Mouse (Mus musculus) heart, postnatal 25 days (tissue): ENCODE measurements around the gene Hivep2. TPM values are rescaled to one million over a fixed set of nuclear protein-coding genes. Genes with fewer than 3 reads are reported as not detected.
A peak's percentile ranks its signal among the peaks of the same experiment; 100 is the strongest.

Experiments
- DNase-seq: peaks from one replicate; pipeline ENCODE4 v3.0.0; 2022; ENCODE audit warnings: low spot score
- intact Hi-C: fragments of 180-260 bp; cut with DNase I; formaldehyde crosslinking; loops from one replicate; pipeline ENCODE4 v1.15.1; 2025
- total RNA-seq, 2 experiments: library from RNA; stranded (reverse); gene quantifications; 2 replicates each; pipeline ENCODE4 v1.2.3; 2021

Hivep2 gene
- total RNA-seq, 2 experiments from 2014 or later: 17.8 to 28.8 TPM

DNA sequence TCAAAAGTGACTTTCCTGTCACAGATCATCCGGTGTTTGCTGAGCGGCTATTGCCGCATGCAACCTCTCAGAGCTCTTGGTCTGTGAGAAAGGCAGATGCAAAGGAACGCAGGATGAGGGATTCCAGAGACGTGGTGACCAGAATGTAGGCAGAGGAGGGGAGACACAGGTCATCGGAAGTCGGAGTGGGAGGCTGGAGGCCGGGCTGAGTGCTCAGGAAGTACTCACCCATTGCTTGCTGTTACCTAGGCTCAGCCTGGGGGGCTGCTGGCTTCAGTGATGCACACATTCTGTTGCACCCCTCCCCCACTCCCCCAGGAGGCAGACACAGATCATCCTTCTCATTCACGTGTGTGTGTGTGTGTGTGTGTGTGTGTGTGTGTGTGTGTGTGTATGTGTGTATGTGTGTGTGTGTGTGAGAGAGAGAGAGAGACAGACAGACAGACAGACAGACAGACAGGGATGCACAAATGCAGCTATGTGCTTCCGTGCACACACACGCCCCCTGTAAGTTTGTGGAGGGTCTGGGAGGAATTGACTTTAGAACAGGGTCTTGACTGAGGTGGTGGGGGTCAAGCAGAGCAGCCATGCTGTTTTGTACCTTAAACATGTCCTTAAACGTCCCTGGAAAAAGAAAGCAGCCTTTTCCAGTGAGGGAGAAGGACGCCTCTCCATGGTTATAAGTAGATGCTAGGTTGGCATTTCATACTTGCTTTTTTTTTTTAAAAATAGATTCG is 78.3 kb downstream of the Hivep2 start:
- no peak for DNase-seq
- intact Hi-C loops: no loop called here

DNA sequence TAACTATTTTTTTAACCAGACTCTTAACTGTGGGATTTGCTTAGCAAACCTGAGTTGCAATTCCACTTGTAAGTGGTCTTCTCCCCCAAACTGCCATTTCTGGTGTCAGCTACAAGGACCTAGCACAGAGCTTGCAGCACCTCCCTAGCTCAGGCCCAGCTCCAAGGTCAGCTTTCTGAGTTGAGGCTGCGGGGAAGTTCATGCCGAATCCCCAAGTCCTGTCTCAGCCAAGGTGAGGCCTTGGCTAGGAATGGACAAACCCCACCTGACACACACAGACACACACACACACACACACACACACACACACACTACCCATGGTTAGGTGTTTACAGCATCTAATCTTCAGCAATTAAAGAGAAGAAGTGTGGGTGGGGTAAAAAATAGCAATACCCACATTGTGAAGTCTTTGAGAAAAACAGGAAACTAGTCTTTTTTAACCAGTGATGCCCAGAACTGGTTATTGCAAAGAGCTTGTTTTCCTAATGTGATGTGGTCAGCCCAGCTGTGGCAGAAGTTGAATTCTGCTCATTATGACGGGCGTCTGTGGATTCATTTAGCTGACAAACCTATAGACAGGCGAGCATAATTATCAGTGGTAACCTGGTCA is 79.0 kb downstream of the Hivep2 start:
- intact Hi-C loops: loop anchor here (5.0 kb wide), 2 partner anchors 42 to 78 kb away; partner anchors contain the start of gene Hivep2
- DNase-seq: no peak

DNA sequence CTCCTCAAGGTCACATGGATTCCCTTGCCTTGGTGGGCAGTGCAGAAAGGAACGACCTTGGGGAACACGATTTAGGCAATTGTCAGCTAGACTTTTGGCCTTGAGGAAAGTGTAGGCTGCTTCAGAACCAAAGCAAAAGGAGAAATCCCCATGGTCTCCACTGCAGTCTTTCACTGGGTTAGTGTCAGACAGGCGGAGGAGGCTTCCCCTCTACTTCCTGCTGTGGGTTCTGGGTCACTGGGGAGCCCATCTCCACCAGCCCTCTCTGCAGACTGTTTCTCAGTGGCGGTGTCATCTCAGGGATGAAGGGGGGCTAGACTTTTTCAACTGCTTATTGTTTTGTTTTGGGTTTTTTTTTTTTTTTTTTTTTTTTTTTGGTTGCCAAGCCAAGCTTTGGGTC is 79.9 kb downstream of the Hivep2 start:
- intact Hi-C loops: loop anchor here (5.0 kb wide), 2 partner anchors 42 to 78 kb away; partner anchors contain the start of gene Hivep2
- DNase-seq: no peak

DNA sequence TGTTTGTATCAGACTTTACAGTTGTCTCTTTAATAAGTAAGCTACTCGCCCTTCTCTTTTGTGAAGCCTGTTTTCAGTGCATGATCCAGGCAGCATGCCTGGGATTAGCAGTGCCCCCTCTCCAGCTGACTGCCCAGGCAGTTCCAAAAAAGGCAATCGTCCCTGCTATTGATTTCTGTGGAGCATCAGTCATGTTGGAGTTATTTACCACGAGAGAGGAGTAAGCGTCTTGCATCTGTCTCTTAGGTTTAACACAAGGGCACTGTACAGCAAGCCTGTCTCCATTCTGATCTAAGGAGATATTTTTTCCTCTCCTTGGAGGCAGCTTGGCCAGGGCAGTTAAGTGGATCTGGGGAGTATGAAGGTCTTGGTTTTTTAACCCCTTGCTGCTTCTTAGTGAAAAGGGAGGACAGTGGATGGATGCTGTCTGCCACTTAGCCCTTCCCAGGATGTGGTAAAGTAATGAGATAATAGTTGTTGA is 80.3 kb downstream of the Hivep2 start:
- intact Hi-C loops: loop anchor here (5.0 kb wide), 2 partner anchors 41 to 79 kb away; partner anchors contain the start of gene Hivep2
- no peak for DNase-seq

DNA sequence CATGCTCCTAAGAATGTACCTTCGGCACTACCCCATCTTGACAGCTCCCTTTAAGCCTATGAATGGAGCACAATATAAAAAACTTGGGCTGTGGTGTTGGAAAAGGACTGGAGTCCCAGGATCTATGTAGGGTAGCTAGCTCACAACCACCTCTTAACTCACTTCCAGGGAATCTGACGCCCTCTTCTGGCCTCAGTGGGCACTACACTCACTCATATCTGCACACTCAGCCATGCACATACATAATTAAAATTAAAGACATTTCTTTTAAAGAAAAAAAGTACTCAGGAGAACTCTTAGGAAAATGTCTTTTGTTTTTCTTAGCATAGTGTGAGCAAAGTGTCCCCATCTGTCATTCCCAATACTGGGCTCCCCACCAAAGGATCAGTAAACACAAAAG is 81.1 kb downstream of the Hivep2 start:
- no peak for DNase-seq
- intact Hi-C loops: loop anchor here (5.0 kb wide), 2 partner anchors 40 to 80 kb away; partner anchors contain the start of gene Hivep2

DNA sequence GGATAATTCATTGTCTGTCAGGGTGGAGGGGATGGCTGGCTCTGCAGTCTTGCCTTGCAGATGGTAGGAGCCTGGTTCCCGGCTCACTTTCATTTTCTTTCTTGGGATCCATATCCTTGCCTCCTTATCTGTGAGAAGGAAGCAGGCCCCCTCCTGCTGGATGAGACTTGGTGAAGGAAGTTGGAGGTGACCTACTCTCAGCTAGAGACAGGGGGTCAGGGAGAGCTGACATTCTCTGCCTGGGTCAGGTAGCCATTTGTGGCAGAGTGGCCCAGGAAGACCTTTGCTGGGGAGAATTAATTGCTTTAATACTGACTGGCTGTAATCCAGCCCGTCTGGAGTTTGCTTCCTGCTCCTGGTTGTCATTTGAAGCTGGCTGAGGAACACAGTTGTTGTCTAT is 81.8 kb downstream of the Hivep2 start:
- no peak for DNase-seq
- intact Hi-C loops: loop anchor here (5.0 kb wide), 2 partner anchors 40 to 80 kb away; partner anchors contain the start of gene Hivep2

DNA sequence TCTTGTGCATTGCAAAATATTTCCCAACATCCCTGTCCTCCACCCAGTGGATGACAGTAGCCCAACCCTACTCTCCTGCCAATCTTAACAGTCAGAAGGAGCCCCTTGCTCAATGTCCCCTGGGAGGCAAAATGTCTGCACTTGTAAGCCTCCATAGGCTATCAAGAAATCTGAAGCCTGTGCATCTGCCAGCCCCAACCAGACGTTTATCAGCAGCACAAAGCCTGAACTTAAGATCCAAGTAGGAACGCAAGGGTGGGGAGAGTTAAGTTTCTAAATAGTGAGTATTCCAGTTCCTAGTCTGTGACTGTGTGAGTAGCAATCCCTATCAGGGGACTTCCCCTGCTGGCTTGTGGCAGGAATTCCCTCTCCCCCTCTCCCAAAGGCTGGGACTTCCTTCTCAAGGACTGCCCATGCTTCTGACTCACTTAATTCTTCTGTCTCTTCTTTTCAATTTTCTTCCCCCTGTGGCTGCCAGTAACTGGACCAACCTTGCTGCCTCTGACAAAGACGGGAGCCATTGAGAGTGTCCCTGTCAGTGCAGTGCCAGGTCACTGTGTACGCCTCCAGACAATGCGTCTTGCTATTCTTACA is 82.5 kb downstream of the Hivep2 start:
- intact Hi-C loops: loop anchor here (5.0 kb wide), 2 partner anchors 39 to 81 kb away; partner anchors contain the start of gene Hivep2
- DNase-seq: peak; percentile 54

DNA sequence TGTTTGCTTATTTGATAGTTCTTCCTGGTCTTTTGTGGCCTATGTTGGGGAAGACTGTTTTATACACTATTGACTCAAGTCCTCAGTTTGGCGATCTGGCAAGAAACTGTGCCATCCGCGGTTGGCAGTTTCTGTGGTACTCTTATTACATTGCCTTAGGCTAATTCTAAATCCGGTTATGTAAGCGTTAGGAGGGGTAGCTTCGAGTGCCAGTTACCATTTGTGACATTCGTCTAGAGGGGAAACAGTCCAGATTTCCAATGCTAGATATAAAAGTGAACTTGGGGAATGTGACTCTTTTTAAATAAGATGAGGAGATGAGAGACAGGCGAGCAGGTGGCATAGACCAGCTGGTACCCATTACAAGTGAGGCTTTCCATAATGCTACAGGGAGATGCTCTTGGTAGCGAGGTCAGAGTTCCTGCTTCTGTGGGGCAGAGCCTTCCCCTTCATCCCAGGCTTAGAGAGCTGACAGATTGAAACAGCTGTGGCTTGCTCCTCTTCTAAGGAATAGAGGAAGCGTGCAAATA is 83.1 kb downstream of the Hivep2 start:
- DNase-seq: no peak
- intact Hi-C loops: loop anchor here (5.0 kb wide), 2 partner anchors 38 to 82 kb away; partner anchors contain the start of gene Hivep2

DNA sequence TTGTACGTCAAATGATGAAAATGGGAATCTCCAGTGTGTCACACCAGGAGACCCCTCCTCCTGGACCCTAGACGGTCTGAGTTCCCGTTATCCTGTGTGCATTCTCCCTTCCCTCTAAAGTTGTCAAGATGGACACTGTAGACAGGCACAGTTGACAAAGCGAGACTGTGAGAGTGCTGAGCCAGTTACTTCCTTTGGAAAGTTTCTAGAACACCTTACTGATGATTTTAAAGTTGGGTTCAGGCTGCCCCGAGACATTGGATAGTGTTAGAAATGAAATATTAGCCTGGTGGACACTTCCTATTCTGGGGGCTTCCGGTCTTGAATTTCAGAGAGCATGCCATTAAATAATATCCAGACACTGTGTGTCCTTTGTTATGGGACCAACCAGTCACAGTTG is 83.8 kb downstream of the Hivep2 start:
- intact Hi-C loops: loop anchor here (5.0 kb wide), 2 partner anchors 38 to 82 kb away; partner anchors contain the start of gene Hivep2

DNA sequence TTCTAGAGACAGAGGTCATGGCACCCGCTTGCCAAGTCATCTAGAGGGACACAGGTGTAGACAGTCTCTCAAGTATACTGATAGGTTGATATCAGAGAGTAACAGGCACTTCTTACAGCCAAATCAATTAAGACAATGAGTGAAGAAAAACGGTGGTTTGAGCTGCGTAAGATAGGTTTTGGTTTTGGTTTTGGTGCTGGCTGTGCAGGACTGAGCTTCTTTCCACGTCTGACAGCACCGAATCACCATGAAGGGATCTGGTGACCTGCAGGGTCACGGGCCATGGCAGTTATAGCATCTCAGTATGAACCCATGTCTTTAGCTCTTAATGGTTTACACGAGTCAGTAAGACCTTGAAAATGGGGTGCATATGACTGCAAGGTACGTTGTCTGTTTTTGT is 84.7 kb downstream of the Hivep2 start:
- intact Hi-C loops: no loop called here
- no peak for DNase-seq

More for the DNA sequence above, 83.8 kb downstream of the Hivep2 start:
- DNase-seq: no peak

DNA sequence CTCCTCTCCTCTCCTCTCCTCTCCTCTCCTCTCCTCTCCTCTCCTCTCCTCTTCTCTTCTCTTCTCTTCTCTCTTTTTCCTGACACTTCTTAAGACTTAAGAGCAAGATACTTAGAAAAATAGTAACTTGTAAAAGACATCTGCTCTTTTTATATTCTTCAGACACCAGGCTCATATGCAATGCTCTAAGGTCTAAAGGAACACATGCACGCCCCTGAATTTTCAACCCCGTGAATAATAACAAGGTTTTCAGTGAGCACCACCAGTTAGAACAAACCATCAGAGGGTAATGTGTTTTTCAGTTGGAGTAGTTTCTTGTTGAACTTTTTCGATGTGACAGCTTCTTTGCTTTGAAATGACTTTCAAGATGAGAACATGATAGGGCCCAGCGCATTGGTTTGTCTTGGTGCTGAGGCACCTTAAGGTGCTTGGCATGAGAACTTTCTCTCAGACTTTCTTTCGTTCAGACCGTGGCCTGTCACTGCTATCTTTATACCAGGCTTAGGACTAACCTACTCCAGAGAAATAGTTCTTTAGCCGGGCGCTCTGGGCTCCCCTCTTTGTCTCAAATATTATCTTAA is 86.3 kb downstream of the Hivep2 start:
- intact Hi-C loops: no loop called here
- no peak for DNase-seq

DNA sequence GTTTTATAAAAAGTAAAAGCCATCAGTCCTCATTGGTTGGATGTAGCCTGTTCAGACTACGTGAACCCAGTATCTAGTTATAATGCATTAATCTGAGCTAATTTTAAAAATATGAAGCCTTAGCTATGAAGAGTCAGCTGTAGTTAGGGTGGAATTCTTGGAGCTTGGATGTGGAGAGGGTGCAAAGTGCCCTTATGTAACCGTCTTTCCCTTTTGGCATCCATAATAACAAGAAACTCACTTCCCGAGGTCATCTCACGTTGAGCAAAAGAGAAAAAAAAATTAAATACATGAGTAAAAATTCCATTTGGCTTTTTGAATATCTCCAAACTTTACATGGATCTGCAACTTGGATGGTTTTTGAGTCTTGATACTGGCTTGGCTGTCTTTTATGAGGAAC is 89.0 kb downstream of the Hivep2 start:
- no peak for DNase-seq
- intact Hi-C loops: loop anchor here (5.0 kb wide), 2 partner anchors 38 to 73 kb away; no protein-coding TSS in a partner anchor

DNA sequence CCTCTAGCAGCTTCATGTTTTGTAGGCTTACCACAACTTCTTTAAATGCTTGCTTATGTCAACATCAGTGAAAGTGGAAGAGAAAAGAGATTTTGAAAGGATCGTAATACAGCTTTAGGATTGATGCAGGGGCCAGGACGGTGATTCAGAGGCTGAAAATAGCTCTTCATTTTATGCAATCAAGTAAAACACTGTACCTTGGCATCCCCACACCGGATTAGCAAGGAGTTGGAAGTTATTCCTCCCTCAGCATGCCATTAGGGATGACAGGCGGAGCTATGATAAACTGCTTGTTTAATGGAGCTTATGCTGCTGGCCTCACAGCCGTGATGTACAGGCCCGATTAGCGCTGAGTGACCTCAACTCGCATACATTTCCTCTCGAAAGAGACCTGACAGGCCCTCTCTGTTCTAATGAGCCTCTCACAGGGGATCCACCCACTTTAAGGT is 89.7 kb downstream of the Hivep2 start:
- intact Hi-C loops: loop anchor here (5.0 kb wide), 2 partner anchors 38 to 73 kb away; no protein-coding TSS in a partner anchor
- DNase-seq: no peak

DNA sequence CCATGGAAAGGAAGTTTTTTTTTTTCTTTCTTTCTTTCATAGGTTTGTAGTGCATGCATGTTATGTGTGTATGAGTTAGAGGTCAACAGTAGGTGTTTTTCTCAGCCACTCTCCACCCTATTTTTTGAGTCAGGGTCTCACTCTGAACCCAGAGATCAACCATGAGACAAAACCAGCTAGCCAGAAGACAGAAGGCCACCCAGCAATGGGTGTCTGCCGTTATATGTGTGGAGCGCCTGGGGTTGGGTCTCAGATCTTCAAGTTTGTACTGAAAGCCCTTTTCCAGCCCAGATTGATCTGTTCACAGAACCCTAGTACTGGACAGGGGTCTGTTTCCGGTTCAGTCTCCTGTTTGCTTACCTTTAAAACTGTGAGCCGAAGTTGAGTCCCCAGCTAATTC is 90.2 kb downstream of the Hivep2 start:
- intact Hi-C loops: loop anchor here (5.0 kb wide), 2 partner anchors 39 to 74 kb away; no protein-coding TSS in a partner anchor
- DNase-seq: no peak

DNA sequence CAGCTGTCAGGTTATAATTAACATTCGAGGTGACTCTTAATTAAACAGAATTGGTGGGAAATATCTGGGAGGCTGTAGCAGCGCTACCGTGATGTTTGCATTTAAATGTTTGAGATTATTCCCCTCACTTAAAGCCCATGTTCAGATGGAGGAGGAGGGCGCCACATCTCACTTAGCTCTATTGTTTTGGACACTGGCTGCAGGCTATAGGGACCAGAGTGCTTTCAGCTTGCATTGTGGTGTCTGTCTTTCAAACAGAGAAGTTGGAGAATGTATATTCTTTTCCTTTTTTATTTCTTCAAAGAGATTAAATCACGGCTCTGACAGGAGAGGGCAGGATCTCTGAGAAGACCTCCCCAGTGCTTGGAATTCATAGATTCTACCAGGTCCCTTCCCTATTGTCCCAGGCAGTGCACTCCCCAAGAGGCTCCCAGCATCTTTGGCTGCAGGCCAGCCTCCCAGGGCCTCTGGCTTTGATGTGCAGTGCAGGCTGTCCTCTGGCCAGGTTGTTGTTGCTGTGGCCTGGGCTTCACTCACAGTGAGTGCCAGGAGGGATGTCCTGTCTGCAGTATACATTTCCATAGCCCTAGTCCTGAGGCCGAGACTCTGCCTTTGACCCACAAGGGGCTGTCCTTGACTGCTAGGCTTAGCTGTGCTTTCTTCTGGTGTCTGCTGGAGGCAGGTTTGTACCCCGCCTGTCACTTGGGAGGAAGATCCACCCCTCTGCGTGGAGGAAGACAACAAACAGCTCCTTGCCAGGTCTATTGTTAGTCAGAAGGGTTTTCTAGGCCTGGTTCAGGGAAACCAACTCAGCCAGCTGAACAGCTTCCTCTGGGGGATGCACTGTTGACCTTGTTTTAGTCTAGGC is 90.9 kb downstream of the Hivep2 start:
- intact Hi-C loops: loop anchor here (5.0 kb wide), 2 partner anchors 40 to 75 kb away; no protein-coding TSS in a partner anchor
- DNase-seq: peak; percentile 74

DNA sequence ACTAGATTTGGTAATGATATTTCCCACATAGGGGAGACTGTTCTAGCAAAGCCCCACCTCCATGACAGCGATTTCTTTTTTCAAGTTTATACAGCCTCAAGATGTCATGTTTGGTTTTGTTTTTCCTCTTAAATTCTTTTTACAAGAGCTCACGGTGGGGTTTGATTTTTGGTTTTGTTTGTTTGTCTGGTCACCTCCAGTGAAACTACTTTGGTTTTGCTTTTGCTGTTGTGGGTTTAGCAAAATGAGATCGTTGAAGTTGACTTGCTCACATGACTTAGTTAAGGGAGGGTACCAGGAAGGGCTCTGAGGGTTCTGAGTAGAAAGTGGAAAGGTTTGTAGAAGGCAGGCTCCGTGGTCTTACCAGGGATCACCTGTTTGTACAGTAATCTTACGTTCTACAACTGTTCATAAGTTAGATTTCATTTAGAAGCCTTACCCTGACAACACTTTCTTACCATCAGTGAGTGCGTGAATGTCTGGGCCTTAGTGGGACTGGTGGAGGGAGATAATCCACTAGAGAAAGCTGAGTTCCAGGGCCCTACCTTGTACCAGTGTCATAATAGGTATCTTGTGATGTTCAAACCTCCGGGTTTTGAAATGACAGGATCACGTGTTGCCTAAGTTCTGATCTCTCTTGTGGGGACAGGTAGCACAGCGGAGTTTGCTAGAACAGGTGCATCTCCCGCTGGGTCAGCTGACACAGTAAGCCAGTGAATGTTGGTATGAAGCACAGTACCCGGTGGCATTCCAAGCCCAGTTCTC is 92.1 kb downstream of the Hivep2 start:
- DNase-seq: no peak
- intact Hi-C loops: loop anchor here (2.0 to 5.0 kb wide), 3 partner anchors 25 to 76 kb away; no protein-coding TSS in a partner anchor

DNA sequence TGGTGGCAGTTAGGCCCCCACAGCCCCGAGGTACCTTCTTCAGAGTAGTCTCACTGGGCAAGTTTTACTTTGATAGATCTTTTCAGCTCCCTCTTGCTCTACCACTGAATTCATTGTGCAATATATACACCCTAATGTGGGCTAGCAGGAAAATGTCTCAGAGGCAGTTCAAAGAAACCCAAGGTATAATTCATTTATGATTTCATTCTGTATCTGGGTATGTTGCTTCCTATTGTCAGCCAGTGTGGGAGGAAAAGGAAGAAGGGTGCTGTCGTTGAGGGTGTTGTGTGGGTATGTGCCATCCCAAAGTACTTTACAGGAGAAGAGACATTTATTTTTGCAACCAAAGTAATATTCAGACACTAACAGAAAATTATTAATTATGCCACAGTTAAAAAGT is 92.9 kb downstream of the Hivep2 start:
- DNase-seq: no peak
- intact Hi-C loops: loop anchor here (2.0 to 5.0 kb wide), 3 partner anchors 24 to 76 kb away; no protein-coding TSS in a partner anchor

DNA sequence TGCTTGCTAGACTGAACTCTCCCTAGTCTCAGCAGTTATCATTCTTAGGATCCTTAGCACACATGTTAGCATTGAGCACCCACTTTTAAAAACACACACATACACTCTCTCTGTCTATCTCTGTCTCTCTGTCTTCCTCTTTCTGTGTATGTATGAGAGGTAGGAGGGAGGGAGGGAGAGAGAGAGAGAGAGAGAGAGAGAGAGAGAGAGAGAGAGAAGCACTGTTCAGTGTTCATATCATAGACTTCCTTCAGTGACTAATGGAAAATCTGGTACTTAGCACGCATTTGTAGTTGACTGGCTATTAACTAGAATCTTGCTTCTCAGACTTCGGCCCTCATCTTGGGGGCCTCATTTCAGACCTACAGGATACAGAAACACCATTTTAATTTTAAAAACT is 93.7 kb downstream of the Hivep2 start:
- intact Hi-C loops: loop anchor here (2.0 to 5.0 kb wide), 3 partner anchors 23 to 77 kb away; no protein-coding TSS in a partner anchor
- no peak for DNase-seq
